Mouse (Mus musculus) heart, embryonic 16.5 days (tissue): Measurements from ENCODE around the gene Nptxr. TPM values are rescaled to one million over a fixed set of nuclear protein-coding genes. Genes with fewer than 3 reads are reported as not detected.

Experiments
- ATAC-seq: fragments of 200-750 bp; cut with Nextera tagmentation; replicated peaks from 2 replicates; pipeline ENCODE4 v1.8.0; 2017; ENCODE audit warnings: moderate number of reproducible peaks; ENCODE audit not compliant: insufficient read depth, low FRiP score; ENCODE audit errors: extremely low read depth
- H3K27ac ChIP-seq: fragments of 300-500 bp; sonication (generic); 2 replicates; pipeline ENCODE4 v1.5.1; 2014; ENCODE audit warnings: mild to moderate bottlenecking, low read length, control low read depth, moderate library complexity
- H3K27me3 ChIP-seq: fragments of 300-500 bp; sonication (generic); 2 replicates; pipeline ENCODE4 v1.6.1; 2014; ENCODE audit warnings: low read length, mixed read lengths; ENCODE audit not compliant: control insufficient read depth, insufficient read depth
- H3K36me3 ChIP-seq: fragments of 300-500 bp; sonication (generic); 2 replicates; pipeline ENCODE4 v1.6.1; 2014; ENCODE audit not compliant: control insufficient read depth, insufficient read depth
- H3K4me1 ChIP-seq: fragments of 300-500 bp; sonication (generic); 2 replicates; pipeline ENCODE4 v1.6.1; 2014; ENCODE audit warnings: low read length, mixed read lengths; ENCODE audit not compliant: control insufficient read depth, insufficient read depth
- H3K4me2 ChIP-seq: fragments of 300-500 bp; sonication (generic); 2 replicates; pipeline ENCODE4 v1.6.1; 2014; ENCODE audit warnings: low read depth, mild to moderate bottlenecking, control low read depth, low read length
- H3K4me3 ChIP-seq: fragments of 300-500 bp; sonication (generic); 2 replicates; pipeline ENCODE4 v1.5.1; 2014; ENCODE audit warnings: mild to moderate bottlenecking, control low read depth, low read length
- H3K9ac ChIP-seq: fragments of 300-500 bp; sonication (generic); 2 replicates; pipeline ENCODE4 v1.6.1; 2014; ENCODE audit warnings: low read length, control low read depth
- H3K9me3 ChIP-seq: fragments of 300-500 bp; sonication (generic); replicated peaks from 2 replicates; pipeline ENCODE4 v1.6.1; 2016; ENCODE audit warnings: low read length; ENCODE audit not compliant: control insufficient read depth
- WGBS: fragments of 180-500 bp; shearing (Covaris S2); extraction: QIAGEN DNeasy Blood & Tissue Kit; methylation state at CpG from one replicate; pipeline ENCODE4 v1.1.7; 2014; 5-methylcytosine and 5-hydroxymethylcytosine counted together
- polyA plus RNA-seq: library from polyadenylated mRNA; unstranded; fragments of >200 nt; fragmentation: Nextera tagmentation; extraction: Ambion mirVana; gene quantifications from 2 replicates; pipeline ENCODE4 v1.2.1, GENCODE M21; 2015

Gene Nptxr
- polyA plus RNA-seq, 1 experiment from 2014 or later: 2.2 TPM

DNA sequence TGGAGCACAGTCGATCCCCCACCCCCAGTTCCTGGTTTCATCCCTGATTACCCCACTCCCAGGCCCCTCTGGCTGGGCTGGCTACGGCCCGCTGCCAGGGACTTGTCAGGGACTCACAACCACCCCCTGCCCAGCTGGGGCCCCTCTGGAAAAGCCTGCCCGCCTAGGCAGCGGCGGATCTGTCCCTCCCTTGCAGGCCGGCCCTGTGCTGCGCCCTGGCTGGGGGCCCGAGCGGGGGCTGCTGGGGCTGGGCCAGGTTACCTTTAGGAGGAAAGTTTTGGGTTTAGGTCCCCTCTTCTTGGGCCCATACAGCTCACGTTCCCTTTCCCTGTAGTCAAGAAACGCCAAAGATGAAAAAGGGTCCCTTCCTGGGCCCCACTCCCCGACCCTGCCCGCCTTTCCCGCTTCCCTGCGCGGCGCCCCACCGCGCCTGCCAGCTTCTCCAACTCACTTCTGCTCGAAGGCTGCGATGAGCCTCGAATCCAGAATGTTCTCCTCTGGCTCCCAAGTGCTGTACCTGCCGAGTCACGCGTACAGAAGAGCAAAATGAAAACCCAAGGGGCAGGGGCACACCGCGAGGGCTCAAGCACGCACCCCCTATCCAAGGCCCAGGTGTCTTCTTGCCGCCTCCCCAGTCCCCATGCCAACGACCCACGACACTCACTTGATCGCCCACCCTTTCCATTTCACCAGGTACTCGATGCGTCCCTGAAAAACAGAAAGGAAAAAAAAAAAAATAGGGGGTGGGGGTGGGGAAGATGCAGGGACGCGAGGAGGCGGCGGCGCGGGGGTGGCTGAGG, 28.9 kb upstream of the Nptxr start:
- peaks cover 11% of the 10 kb centered on the region; the same call in 1 of the 2 replicates for H3K36me3 ChIP-seq
- no peaks in the 10 kb centered on the region for H3K9me3 ChIP-seq
- peak; percentile 43 for ATAC-seq
- H3K27ac ChIP-seq: peak overlapping the region; percentile 95
- H3K4me1 ChIP-seq: peaks cover 33% of the 10 kb centered on the region
- peak overlapping the region; percentile 93 for H3K9ac ChIP-seq
- peak overlapping the region; percentile 87 for H3K4me3 ChIP-seq
- H3K4me2 ChIP-seq: peak overlapping the region; percentile 67
- WGBS: under 1% methylated on average over 41 of the region's 41 CpGs
- no peaks in the 10 kb centered on the region for H3K27me3 ChIP-seq

DNA sequence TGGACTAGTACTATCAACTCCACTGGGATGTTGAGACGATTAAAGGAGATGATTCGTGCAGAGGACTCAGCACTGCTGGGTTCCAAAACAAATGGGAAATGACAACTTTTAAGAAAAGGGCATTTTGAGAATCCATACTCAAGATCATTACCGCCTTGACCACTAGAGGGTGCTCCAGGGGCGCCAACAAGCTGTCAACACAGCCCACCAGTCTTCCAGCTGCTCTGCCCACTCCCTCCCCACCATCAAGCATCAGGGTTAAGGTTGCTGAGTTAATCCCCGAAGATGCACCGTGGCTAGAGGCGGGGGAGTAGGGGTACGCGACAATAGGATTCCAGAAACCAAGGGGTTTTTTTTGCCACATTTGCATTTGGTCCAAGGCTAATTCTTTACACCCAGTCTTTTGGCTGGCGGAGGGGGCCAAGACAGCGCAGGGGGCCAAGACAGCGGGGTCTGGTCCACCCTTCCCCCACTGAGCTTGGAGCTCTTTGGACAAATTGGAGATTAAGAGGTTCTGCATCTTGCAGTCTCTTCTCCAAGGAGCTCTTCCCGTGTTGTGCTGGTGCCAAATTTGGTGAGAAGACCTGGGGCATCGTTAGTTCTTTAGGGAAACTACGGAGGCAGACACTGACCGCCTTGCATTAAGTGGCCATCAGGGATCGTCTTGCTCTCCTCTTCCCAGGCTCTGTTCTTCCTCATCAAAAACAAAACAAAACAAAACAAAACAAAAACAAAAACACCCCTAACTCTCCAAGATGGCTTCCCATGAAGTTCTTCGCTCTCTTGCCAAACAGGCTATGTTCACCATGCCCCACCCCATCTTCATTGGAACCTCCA, 27.7 kb upstream of the Nptxr start:
- Histone ChIP-seq H3K36me3 (peaks cover 17% of the 10 kb centered on the region), H3K4me2 (peak overlapping the region; percentile 67), H3K4me3 (peak overlapping the region; percentile 87), H3K9me3 (no peaks in the 10 kb centered on the region), H3K27me3 (no peaks in the 10 kb centered on the region), H3K27ac (peak overlapping the region; percentile 95), H3K9ac (peak overlapping the region; percentile 93), H3K4me1 (peaks cover 33% of the 10 kb centered on the region)
- no peak for ATAC-seq
- 31% methylated on average over 18 of the region's 18 CpGs for WGBS

DNA sequence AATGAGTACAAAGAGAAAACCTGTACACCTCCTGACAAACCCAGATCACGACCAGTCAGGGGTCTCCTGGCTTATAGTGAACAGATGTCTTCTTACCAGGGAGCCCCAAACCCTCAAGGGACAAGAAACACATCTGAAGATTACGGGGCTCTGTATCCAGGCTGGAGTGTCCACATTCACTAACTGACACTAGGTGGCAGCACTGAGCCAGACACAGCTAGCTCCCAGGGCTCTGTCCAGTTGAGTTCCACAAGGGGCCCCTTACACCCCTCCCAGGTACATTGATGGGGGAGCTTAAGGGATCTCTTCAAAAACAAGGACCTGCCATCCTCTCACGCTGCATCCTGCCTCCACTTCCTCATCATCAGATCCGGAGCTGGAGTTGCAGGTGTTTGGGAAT, 25.8 kb upstream of the Nptxr start:
- Histone ChIP-seq H3K27ac (no peak overlapping the region), H3K4me1 (peaks cover 35% of the 10 kb centered on the region), H3K27me3 (no peaks in the 10 kb centered on the region), H3K9ac (no peak overlapping the region), H3K9me3 (no peaks in the 10 kb centered on the region), H3K36me3 (peaks cover 21% of the 10 kb centered on the region), H3K4me3 (no peak overlapping the region), H3K4me2 (no peak overlapping the region)
- 12% methylated on average over 4 of the region's 4 CpGs for WGBS
- ATAC-seq: no peak

DNA sequence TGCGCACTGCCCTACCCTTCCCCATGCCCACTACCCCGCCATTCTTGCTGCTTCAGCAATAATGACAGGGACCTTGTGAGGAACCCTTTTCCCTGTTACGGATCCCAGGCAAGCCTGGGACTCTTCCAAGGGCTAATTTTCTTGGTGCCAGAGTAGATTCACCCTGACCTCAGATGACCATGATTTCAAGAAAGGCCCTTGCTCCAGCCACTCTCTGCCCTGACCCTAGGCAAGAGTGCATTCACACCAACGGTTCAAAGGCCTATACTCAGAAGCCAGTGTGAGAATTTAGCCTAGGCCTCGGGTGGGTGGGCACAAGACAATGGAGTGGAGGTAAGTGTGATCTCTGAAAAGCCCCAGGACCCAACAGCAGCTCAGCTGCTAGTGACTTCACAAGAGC, 24.9 kb upstream of the Nptxr start:
- H3K27me3 ChIP-seq: no peaks in the 10 kb centered on the region
- WGBS: 88% methylated on average over 5 of the region's 5 CpGs
- H3K4me3 ChIP-seq: no peak overlapping the region
- no peak overlapping the region for H3K9ac ChIP-seq
- H3K27ac ChIP-seq: no peak overlapping the region
- no peak for ATAC-seq
- no peak overlapping the region for H3K4me2 ChIP-seq
- no peaks in the 10 kb centered on the region for H3K9me3 ChIP-seq
- peaks cover 32% of the 10 kb centered on the region for H3K4me1 ChIP-seq
- peaks cover 21% of the 10 kb centered on the region for H3K36me3 ChIP-seq

DNA sequence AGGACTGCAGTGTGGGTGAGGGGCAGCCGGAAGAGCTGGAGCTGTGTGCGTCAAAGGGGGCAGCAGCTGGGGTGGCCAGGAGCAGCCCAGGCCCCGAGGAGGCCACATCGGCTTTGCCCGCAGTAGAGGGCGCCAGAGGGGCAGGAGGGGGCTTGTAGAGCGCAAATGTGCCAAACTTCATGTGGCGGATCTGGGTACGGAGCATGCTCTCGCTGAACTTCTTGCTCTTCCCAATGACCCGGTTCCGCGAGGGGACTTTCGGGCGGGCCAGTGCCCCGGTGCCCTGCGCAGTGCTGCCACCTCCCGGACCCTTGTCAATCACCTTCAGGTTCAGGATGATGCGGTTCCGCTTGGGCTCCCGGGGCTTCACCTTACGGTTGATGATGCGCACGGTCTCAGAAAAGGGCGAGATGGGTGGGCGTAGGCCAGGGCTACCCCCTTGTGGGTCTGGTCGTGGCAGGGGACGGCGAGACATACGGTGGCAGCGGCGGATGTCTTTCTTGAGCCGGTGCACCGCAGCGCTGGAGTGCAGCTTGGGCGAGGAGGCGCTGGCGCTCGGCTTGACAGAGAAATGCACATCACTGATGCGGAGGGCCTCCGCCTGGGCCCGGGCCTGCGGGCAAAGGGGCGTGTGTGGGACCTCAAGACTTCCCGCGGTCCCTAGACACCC, 23.9 kb upstream of the Nptxr start:
- no peak for ATAC-seq
- Histone ChIP-seq H3K9me3 (no peaks in the 10 kb centered on the region), H3K36me3 (peaks cover 21% of the 10 kb centered on the region), H3K4me2 (peak overlapping the region; percentile 39; the same call in 1 of the 2 replicates), H3K27me3 (no peaks in the 10 kb centered on the region), H3K27ac (no peak overlapping the region), H3K4me1 (peaks cover 38% of the 10 kb centered on the region), H3K9ac (peak overlapping the region; percentile 17; the same call in 1 of the 2 replicates), H3K4me3 (no peak overlapping the region)
- 54% methylated on average over 46 of the region's 46 CpGs for WGBS

DNA sequence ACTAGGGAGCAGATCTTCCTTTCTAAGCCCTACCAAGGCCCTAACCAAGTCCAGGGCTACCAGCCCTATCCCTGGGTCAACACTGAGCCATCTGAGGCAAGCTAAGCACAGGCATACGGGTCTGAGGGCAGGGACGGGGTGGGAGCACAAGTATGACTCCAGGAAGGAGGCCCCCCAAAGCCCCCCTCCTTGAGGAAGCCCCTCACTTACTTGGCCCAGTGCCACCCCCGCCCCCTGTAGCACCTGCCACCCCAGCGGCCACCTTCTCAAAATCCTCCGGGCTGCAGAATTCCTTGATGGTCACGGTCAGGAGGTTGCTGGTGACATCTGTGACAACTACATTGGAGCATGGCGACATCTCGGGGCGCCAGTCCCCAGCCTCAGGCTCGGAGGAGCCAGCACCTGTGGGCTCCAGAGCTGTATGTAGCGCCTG, 23.2 kb upstream of the Nptxr start:
- WGBS: 91% methylated on average over 11 of the region's 11 CpGs
- H3K9me3 ChIP-seq: no peaks in the 10 kb centered on the region
- no peak overlapping the region for H3K4me2 ChIP-seq
- no peak overlapping the region for H3K9ac ChIP-seq
- H3K27me3 ChIP-seq: no peaks in the 10 kb centered on the region
- ATAC-seq: no peak
- H3K27ac ChIP-seq: no peak overlapping the region
- peaks cover 24% of the 10 kb centered on the region for H3K36me3 ChIP-seq
- no peak overlapping the region for H3K4me3 ChIP-seq
- peaks cover 39% of the 10 kb centered on the region for H3K4me1 ChIP-seq

DNA sequence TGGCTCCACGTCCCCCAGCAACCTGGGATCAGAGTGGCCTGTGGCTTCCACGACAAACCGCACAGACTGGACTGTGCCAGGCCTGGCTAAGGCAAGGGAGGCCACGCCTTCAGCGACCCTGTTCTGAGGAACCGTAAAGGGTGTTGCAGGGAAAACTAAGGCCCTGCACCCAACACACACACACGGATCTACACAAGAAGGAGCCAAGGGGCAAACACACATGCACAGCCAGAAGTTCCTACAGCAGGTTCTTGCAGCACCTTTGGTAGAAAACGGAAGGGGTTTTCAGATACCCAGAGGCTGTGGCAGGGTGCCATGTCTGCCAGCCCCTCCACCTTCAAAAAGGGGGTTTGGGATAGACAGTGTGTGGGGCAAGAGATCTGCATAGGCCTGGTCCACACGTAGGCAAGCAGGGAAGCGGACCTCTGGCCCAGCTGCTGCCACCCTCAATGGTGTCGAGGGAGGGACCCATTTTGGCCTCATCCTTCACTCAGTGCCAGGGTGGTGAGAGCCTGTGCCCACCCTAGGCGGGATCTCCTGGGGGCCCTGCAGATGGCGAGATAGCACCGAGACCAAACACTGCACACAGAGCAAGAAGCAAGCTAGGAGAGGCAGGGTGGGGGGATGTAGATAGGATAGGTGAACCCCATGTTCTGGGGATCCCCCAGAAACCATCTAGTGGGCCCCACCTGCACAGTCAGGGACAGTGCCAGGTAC, 22.7 kb upstream of the Nptxr start:
- no peak overlapping the region for H3K4me2 ChIP-seq
- no peaks in the 10 kb centered on the region for H3K27me3 ChIP-seq
- H3K4me1 ChIP-seq: peaks cover 39% of the 10 kb centered on the region
- no peak for ATAC-seq
- WGBS: 87% methylated on average over 14 of the region's 14 CpGs
- no peak overlapping the region for H3K27ac ChIP-seq
- no peaks in the 10 kb centered on the region for H3K9me3 ChIP-seq
- H3K9ac ChIP-seq: no peak overlapping the region
- peaks cover 24% of the 10 kb centered on the region for H3K36me3 ChIP-seq
- no peak overlapping the region for H3K4me3 ChIP-seq

DNA sequence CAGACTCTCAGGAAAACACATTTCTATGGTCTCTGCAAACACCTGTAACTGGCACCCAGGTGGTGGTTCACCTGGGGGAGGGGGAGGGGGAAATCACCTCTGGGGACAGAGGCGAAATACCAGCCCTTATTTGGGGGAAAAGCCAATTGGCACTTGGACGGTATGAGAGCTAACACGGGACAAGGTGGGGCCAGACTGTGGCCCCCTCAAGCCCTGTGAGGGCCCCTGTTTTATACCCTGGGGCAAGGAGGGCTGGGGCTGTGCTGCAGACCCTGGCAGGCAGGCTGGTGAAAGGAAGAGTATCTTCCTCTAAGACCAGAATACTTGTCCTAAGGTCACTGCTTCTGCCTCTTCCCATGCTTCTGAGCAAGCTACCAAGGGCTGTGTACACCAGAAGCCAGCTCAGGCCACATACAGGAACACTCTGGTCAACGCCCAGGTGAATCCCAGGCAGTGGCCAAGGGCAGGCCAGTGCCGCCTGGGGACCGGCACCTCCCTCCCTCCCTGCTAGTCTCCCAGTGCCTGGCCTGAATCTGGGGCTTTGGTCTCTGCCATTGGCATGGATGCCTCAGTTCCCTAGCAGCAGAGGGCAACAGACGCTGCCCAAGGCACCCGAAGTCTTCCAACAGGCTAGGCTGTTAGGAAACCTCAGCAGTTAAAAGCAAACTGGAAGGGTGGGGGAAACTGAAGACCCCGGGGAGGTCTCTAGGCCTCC, 21.8 kb upstream of the Nptxr start:
- Histone ChIP-seq H3K36me3 (peaks cover 18% of the 10 kb centered on the region), H3K27me3 (no peaks in the 10 kb centered on the region), H3K9me3 (no peaks in the 10 kb centered on the region), H3K4me2 (no peak overlapping the region), H3K4me3 (no peak overlapping the region), H3K9ac (0 out of 2 replicates have a peak overlapping the region, but pooled peaks have one; percentile 3), H3K4me1 (peaks cover 34% of the 10 kb centered on the region), H3K27ac (no peak overlapping the region)
- WGBS: 83% methylated on average over 9 of the region's 9 CpGs
- no peak for ATAC-seq
